Mouse (Mus musculus): ENCODE data around the gene Isg20l2. TPM values are rescaled to one million over a fixed set of nuclear protein-coding genes. Genes with fewer than 3 reads are reported as not detected.
"Not testable (repeated sequence)": the region's sequence is repeated elsewhere in the genome, so short reads cannot be mapped to it uniquely, and the experiment has no call there.

The Isg20l2 gene
- polyA plus RNA-seq (2015; fragmentation: Nextera tagmentation; extraction: Ambion mirVana) = 17.2 and 17.5 TPM in 2 replicates

GRCm38 (mm10) chr3:87930078-87930795, at the start of gene Isg20l2, which contains the start of gene Rrnad1:
Gene Isg20l2 (plus strand): TSS chr3:87930314.
Gene Rrnad1 (minus strand): TSS chr3:87930717.
- Histone ChIP-seq H3K9me3 (replicated peaks; ENCODE audit: control insufficient read depth, low read length) (no peaks in the 10 kb centered on the region), H3K36me3 (ENCODE audit: control insufficient read depth, insufficient read depth) (peaks cover 21% of the 10 kb centered on the region), H3K4me1 (ENCODE audit: control insufficient read depth, low read depth, low read length) (peaks cover 26% of the 10 kb centered on the region), H3K27ac (ENCODE audit: low read length) (peak within 1 kb of the TSS; percentile 93), H3K27me3 (ENCODE audit: control insufficient read depth, insufficient read depth, low read depth, low read length) (no peaks in the 10 kb centered on the region), H3K9ac (ENCODE audit: low read depth, low read length) (peak within 1 kb of the TSS; percentile 90), H3K4me3 (ENCODE audit: low read depth, low read length) (peak within 1 kb of the TSS; percentile 96), H3K4me2 (ENCODE audit: low read depth, low read length) (peak within 1 kb of the TSS; percentile 90)
- ATAC-seq (ENCODE audit: low read depth) = peak; percentile 96
- under 1% methylated on average over 78 of the region's 78 CpGs for WGBS (ENCODE audit: insufficient replicate concordance)

- Histone ChIP-seq H3K27me3 (ENCODE audit: control insufficient read depth, insufficient read depth, low read depth, low read length) (no peaks in the 10 kb centered on the region), H3K27ac (ENCODE audit: low read length) (peak overlapping the region; percentile 91), H3K4me1 (ENCODE audit: control insufficient read depth, low read depth, low read length) (peaks cover 25% of the 10 kb centered on the region), H3K9ac (ENCODE audit: low read depth, low read length) (peak overlapping the region; percentile 94), H3K4me3 (ENCODE audit: low read depth, low read length) (peak overlapping the region; percentile 99), H3K36me3 (ENCODE audit: control insufficient read depth, insufficient read depth) (peaks cover 7% of the 10 kb centered on the region), H3K4me2 (ENCODE audit: low read depth, low read length) (peak overlapping the region; percentile 80), H3K9me3 (replicated peaks; ENCODE audit: control insufficient read depth, low read length) (no peaks in the 10 kb centered on the region)
- WGBS (ENCODE audit: insufficient replicate concordance) = 1% methylated on average over 3 of the region's 3 CpGs
- no peak for ATAC-seq (ENCODE audit: low read depth)
These were observed 45.8 kb upstream of the Isg20l2 start for GRCm38 (mm10) chr3:87884291-87884690.

DNA sequence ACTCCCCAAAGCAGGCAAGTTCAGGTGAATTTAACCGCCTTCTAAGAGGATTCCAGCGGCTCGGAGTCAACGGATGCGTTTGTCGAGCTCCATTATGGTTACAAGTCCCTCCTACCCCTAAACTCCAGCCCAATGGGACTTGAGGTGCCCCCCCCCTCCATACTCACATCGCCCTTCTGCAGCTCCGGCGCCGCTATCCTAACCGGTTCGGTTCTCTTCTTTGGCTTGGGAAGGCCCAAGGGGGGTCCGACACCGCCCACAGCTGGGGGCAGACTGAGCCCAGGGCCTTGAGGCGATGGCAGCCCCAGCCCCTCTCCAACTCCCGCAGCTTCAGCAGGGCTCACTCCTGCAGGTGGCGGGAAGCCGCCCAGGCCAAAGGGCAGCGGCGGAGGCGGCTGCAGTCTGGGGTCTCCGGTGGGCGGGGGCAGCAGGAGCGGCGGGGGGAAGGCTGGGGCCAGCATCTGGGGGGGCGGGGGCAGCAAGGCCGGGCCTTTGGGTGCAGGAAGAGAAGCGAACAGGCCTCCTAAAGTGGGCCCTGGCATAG, 45.3 kb upstream of the Isg20l2 start:
- peak overlapping the region; percentile 80 for H3K4me2 ChIP-seq (ENCODE audit: low read depth, low read length)
- H3K4me1 ChIP-seq (ENCODE audit: control insufficient read depth, low read depth, low read length) = peaks cover 25% of the 10 kb centered on the region
- H3K4me3 ChIP-seq (ENCODE audit: low read depth, low read length) = peak overlapping the region; percentile 99
- ATAC-seq (ENCODE audit: low read depth) = peak; percentile 2
- no peaks in the 10 kb centered on the region for H3K9me3 ChIP-seq (replicated peaks; ENCODE audit: control insufficient read depth, low read length)
- peak overlapping the region; percentile 94 for H3K9ac ChIP-seq (ENCODE audit: low read depth, low read length)
- WGBS (ENCODE audit: insufficient replicate concordance) = 0% methylated on average over 26 of the region's 28 CpGs
- H3K27me3 ChIP-seq (ENCODE audit: control insufficient read depth, insufficient read depth, low read depth, low read length) = no peaks in the 10 kb centered on the region
- peaks cover 6% of the 10 kb centered on the region for H3K36me3 ChIP-seq (ENCODE audit: control insufficient read depth, insufficient read depth)
- H3K27ac ChIP-seq (ENCODE audit: low read length) = peak overlapping the region; percentile 91

GRCm38 (mm10) chr3:87885281-87886003, 44.7 kb upstream of the Isg20l2 start, which contains the start of gene Prcc:
Gene Prcc (minus strand): TSS chr3:87885608.
- H3K27ac ChIP-seq (ENCODE audit: low read length) = peak within 1 kb of the TSS; percentile 91
- peaks cover 3% of the 10 kb centered on the region for H3K36me3 ChIP-seq (ENCODE audit: control insufficient read depth, insufficient read depth)
- peak within 1 kb of the TSS; percentile 80 for H3K4me2 ChIP-seq (ENCODE audit: low read depth, low read length)
- no peaks in the 10 kb centered on the region for H3K27me3 ChIP-seq (ENCODE audit: control insufficient read depth, insufficient read depth, low read depth, low read length)
- ATAC-seq (ENCODE audit: low read depth) = peak; percentile 95
- H3K9me3 ChIP-seq (replicated peaks; ENCODE audit: control insufficient read depth, low read length) = no peaks in the 10 kb centered on the region
- H3K4me1 ChIP-seq (ENCODE audit: control insufficient read depth, low read depth, low read length) = peaks cover 25% of the 10 kb centered on the region
- H3K4me3 ChIP-seq (ENCODE audit: low read depth, low read length) = peak within 1 kb of the TSS; percentile 99
- peak within 1 kb of the TSS; percentile 94 for H3K9ac ChIP-seq (ENCODE audit: low read depth, low read length)
- WGBS (ENCODE audit: insufficient replicate concordance) = under 1% methylated on average over 33 of the region's 33 CpGs

DNA sequence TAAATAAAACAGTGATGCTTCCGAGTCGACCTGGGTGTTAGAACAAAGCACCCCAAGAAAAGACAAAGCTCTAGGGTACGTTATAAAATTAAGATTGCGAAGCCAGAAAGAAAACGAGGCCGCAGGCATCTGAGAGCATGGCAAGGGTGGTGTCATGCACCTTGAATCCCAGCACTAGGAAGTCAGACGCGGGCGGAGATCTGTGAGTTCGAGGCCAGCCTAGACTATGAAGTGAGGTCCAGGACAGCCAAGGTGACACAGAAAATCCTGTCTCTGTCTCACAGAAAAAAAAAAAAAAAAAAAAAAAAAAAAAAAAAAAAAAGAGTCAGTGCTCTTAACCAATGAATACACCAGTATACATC, 44.1 kb upstream of the Isg20l2 start:
- 4% methylated on average over 10 of the region's 10 CpGs for WGBS (ENCODE audit: insufficient replicate concordance)
- H3K4me1 ChIP-seq (ENCODE audit: control insufficient read depth, low read depth, low read length) = peaks cover 25% of the 10 kb centered on the region

DNA sequence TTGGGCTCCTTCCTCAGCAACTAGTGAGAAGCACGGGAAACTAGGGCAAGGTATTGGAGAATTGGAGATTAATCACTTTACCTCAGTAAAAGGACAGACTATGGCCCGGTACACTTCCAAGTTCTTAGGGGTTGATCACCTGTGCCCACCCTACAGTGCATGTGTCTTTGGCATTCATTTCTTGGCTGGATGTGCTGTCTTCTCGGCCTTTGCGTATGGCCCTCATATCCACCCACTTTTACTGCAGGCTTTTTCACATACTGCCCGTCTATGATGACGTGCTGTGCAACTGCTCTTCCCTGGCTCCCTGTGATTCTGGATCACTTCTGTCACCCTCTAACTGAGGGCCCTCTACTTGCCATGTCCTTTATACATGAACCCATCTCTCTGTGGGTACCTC, 43.7 kb upstream of the Isg20l2 start:
- H3K27ac ChIP-seq (ENCODE audit: low read length) = peak overlapping the region; percentile 10; the same call in 1 of the 2 replicates
- peaks cover 25% of the 10 kb centered on the region for H3K4me1 ChIP-seq (ENCODE audit: control insufficient read depth, low read depth, low read length)
- H3K4me2 ChIP-seq (ENCODE audit: low read depth, low read length) = peak overlapping the region; percentile 62
- H3K9me3 ChIP-seq (replicated peaks; ENCODE audit: control insufficient read depth, low read length) = no peaks in the 10 kb centered on the region
- peak overlapping the region; percentile 99 for H3K4me3 ChIP-seq (ENCODE audit: low read depth, low read length)
- no peaks in the 10 kb centered on the region for H3K36me3 ChIP-seq (ENCODE audit: control insufficient read depth, insufficient read depth)
- H3K9ac ChIP-seq (ENCODE audit: low read depth, low read length) = peak overlapping the region; percentile 63
- ATAC-seq (ENCODE audit: low read depth) = no peak
- 73% methylated on average over 6 of the region's 6 CpGs for WGBS (ENCODE audit: insufficient replicate concordance)
- H3K27me3 ChIP-seq (ENCODE audit: control insufficient read depth, insufficient read depth, low read depth, low read length) = no peaks in the 10 kb centered on the region

More for the DNA sequence above, 44.1 kb upstream of the Isg20l2 start:
- Histone ChIP-seq H3K27ac (ENCODE audit: low read length) (peak overlapping the region; percentile 91), H3K4me2 (ENCODE audit: low read depth, low read length) (peak overlapping the region; percentile 62), H3K27me3 (ENCODE audit: control insufficient read depth, insufficient read depth, low read depth, low read length) (no peaks in the 10 kb centered on the region), H3K9me3 (replicated peaks; ENCODE audit: control insufficient read depth, low read length) (no peaks in the 10 kb centered on the region), H3K4me3 (ENCODE audit: low read depth, low read length) (peak overlapping the region; percentile 99), H3K9ac (ENCODE audit: low read depth, low read length) (peak overlapping the region; percentile 63), H3K36me3 (ENCODE audit: control insufficient read depth, insufficient read depth) (no peaks in the 10 kb centered on the region; the same call in 1 of the 2 replicates)
- peak; percentile 1; the same call in 1 of the 2 replicates for ATAC-seq (ENCODE audit: low read depth)

DNA sequence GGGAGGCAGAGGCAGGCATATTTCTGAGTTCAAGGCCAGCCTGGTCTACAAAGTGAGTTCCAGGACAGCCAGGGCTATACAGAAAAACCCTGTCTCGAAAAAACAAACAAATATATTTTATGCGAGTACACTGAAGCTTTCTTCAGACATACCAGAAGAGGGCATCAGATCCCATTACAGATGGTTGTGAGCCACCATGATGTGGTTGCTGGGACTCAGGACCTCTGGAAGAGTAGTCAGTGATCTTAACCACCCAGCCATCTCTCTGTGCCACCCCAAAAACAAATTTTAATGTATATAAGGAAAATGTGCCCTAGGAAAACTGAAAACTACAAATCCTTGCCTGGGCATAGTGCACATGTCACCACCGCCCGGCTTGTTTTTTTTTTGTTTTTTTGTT, 42.7 kb upstream of the Isg20l2 start:
- H3K27me3 ChIP-seq (ENCODE audit: control insufficient read depth, insufficient read depth, low read depth, low read length); H3K4me2 ChIP-seq (ENCODE audit: low read depth, low read length); H3K9ac ChIP-seq (ENCODE audit: low read depth, low read length); H3K27ac ChIP-seq (ENCODE audit: low read length); H3K4me3 ChIP-seq (ENCODE audit: low read depth, low read length); H3K9me3 ChIP-seq (replicated peaks; ENCODE audit: control insufficient read depth, low read length); ATAC-seq (ENCODE audit: low read depth); H3K36me3 ChIP-seq (ENCODE audit: control insufficient read depth, insufficient read depth): not testable (repeated sequence)
- H3K4me1 ChIP-seq (ENCODE audit: control insufficient read depth, low read depth, low read length) = peaks cover 25% of the 10 kb centered on the region
- 73% methylated on average over 4 of the region's 4 CpGs for WGBS (ENCODE audit: insufficient replicate concordance)

DNA sequence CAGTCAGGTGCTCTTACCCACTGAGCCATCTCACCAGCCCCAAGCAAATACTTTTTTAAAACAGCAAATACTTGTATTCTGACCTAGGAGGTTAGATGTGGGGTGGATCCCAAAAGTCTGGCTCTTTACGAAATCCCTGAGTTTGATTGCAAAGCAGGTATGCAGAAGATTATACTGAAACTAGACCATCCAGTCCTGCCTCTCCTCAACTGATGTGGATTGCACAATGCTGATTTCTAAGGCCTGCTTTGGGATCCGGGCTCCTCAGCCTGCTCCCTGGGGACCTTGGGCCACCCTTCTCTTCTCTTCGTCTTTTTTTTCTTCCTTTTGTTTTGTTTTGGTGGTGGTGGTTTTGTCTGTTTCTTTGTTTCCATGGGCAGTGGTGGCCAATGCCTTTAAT, 38.6 kb upstream of the Isg20l2 start:
- 71% methylated on average over 3 of the region's 3 CpGs for WGBS (ENCODE audit: insufficient replicate concordance)
- Histone ChIP-seq H3K4me1 (ENCODE audit: control insufficient read depth, low read depth, low read length) (peaks cover 13% of the 10 kb centered on the region), H3K36me3 (ENCODE audit: control insufficient read depth, insufficient read depth) (no peaks in the 10 kb centered on the region), H3K27me3 (ENCODE audit: control insufficient read depth, insufficient read depth, low read depth, low read length) (no peaks in the 10 kb centered on the region), H3K4me3 (ENCODE audit: low read depth, low read length) (no peak overlapping the region), H3K9ac (ENCODE audit: low read depth, low read length) (no peak overlapping the region), H3K4me2 (ENCODE audit: low read depth, low read length) (no peak overlapping the region), H3K9me3 (replicated peaks; ENCODE audit: control insufficient read depth, low read length) (no peaks in the 10 kb centered on the region), H3K27ac (ENCODE audit: low read length) (no peak overlapping the region)
- ATAC-seq (ENCODE audit: low read depth) = no peak
